Mouse (Mus musculus) embryonic fibroblast, embryonic 13.5 days (primary cell): ENCODE measurements around the gene Rem1.

Experiments
- CTCF ChIP-seq: IDR thresholded peaks from 2 replicates; pipeline ENCODE4 v1.5.1; 2011; ENCODE audit warnings: mild to moderate bottlenecking, control low read depth, low read length, moderate library complexity, borderline replicate concordance; ENCODE audit not compliant: insufficient read depth
- POLR2A ChIP-seq: IDR thresholded peaks from 2 replicates; pipeline ENCODE4 v1.6.1; 2011; ENCODE audit warnings: low read depth, mild to moderate bottlenecking, control low read depth, low read length, moderate library complexity

DNA sequence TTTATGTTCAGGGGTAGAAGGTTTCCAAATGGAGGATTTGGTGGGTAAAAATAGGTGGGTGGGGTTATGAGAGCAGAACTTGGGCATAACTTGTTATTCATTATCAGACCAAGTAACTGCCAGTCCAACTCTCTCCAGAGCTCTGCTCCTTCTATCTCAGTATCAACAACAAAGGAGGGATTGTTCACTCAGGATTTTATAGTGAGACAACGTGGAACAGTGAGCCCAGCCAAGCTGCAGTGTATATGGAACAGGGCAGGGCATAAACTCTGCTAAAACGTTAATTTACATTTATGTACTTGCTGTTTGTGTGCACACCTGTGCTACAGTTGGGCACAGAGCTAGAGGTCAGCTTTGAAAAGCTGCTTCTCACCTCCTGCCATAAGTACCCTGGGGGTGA lies 38.3 kb upstream of the Rem1 start:
- TF ChIP-seq CTCF (no peak), POLR2A (no peak)
